10 mouse cellular contexts compared by ENCODE assay signal in genomic region chr12:107969841-107970371, GRCm38 (mm10). TPM values are rescaled to one million over a fixed set of nuclear protein-coding genes. Genes with fewer than 3 reads are reported as not detected.
DNase-seq lines count a peak whose midpoint lies in the region; ATAC-seq and TF ChIP-seq lines count a peak whose summit lies in the region.
"Had no signal": no experiment of that assay in that cellular context is flagged by ENCODE, and none has a peak within 500 bp of the region (broad histone marks: within the 10 kb centered on the region; RNA-seq: fewer than 3 reads in every experiment).

No protein-coding gene starts in this region.

- peaks cover 13% of the 10 kb centered on the region for H3K4me1 ChIP-seq in testis, adult 2 months (ENCODE audit: control insufficient read depth, insufficient read depth, low read length)
- H3K4me1 ChIP-seq in hindbrain, embryonic 10.5 days (replicated peaks) = peaks cover 71% of the 10 kb centered on the region
- peaks cover 95% of the 10 kb centered on the region for H3K4me1 ChIP-seq in limb, embryonic 10.5 days

- peak overlapping the region; percentile 30; the same call in 1 of the 2 replicates for H3K4me3 ChIP-seq in testis, adult 2 months (ENCODE audit: control insufficient read depth, low read depth, low read length)
- no peak overlapping the region for H3K4me3 ChIP-seq in hindbrain, embryonic 10.5 days
- no peak overlapping the region for H3K4me3 ChIP-seq in limb, embryonic 10.5 days

- TF ChIP-seq POLR2A in testis, adult 2 months (IDR thresholded peaks at IDR 0.05; ENCODE audit: control insufficient read depth, low read depth, low read length) = no peak

- H3K36me3 ChIP-seq in testis, adult 2 months (ENCODE audit: control insufficient read depth, insufficient read depth, low read length) = no peaks in the 10 kb centered on the region
- no peaks in the 10 kb centered on the region; the same call in 1 of the 2 replicates for H3K36me3 ChIP-seq in hindbrain, embryonic 10.5 days
- 0 out of 2 replicates have a peak, but pooled peaks cover 12% of the 10 kb centered on the region for H3K36me3 ChIP-seq in limb, embryonic 10.5 days

- no peak for DNase-seq in testis, postnatal 10 days (ENCODE audit: low spot score)
- DNase-seq in hindbrain, embryonic 10.5 days (ENCODE audit: low spot score) = no peak
- peak; percentile 47 for DNase-seq in limb, embryonic 10.5 days (ENCODE audit: low spot score)
- DNase-seq in testis, postnatal 14 days (ENCODE audit: low spot score) = peak; percentile 30
- no peak for DNase-seq in thymus, postnatal 14 days
- DNase-seq in gastrocnemius, postnatal 10 days = no peak
- DNase-seq: kidney, adult 9 months had no signal

- no peaks in the 10 kb centered on the region for H3K27me3 ChIP-seq in testis, adult 2 months (ENCODE audit: control insufficient read depth, insufficient read depth, low read length)
- H3K27me3 ChIP-seq in hindbrain, embryonic 10.5 days (ENCODE audit: insufficient read depth, poor library complexity, severe bottlenecking) = peaks cover 20% of the 10 kb centered on the region
- peaks cover 4% of the 10 kb centered on the region; the same call in 1 of the 2 replicates for H3K27me3 ChIP-seq in limb, embryonic 10.5 days (ENCODE audit: low read depth, poor library complexity, severe bottlenecking)

- H3K27ac ChIP-seq in testis, adult 2 months (ENCODE audit: control insufficient read depth, insufficient read depth, low read depth, low read length) = no peak overlapping the region
- peak overlapping the region; percentile 1; the same call in 1 of the 2 replicates for H3K27ac ChIP-seq in hindbrain, embryonic 10.5 days
- no peak overlapping the region for H3K27ac ChIP-seq in limb, embryonic 10.5 days

- no peak for ATAC-seq in erythroid progenitor cell, adult 5-6 weeks (replicated peaks; ENCODE audit: low FRiP score, poor library complexity, severe bottlenecking)
- ATAC-seq: Patski had no signal

- H3K9me3 ChIP-seq in hindbrain, embryonic 10.5 days = peaks cover 3% of the 10 kb centered on the region; the same call in 1 of the 2 replicates
- no peaks in the 10 kb centered on the region for H3K9me3 ChIP-seq in limb, embryonic 10.5 days (replicated peaks)

- 42% methylated on average over 18 of the region's 18 CpGs for WGBS in hindbrain, embryonic 10.5 days
- 42% methylated on average over 18 of the region's 18 CpGs for WGBS in limb, embryonic 10.5 days

- TF ChIP-seq CTCF in testis, adult 2 months (IDR thresholded peaks at IDR 0.05; ENCODE audit: control insufficient read depth, insufficient read depth, insufficient replicate concordance, low read depth, low read length) = no peak

RNA-seq across cellular contexts. Expression of gene Bcl11b, which starts 33.5 kb away (rescaled TPM):
- polyA plus RNA-seq in testis, adult 2 months (2012; rRNA removed) = 0.11 and 0.17 TPM in 2 replicates
- 3.0 and 3.3 TPM in 2 replicates for polyA plus RNA-seq in hindbrain, embryonic 10.5 days (2016; fragmentation: Nextera tagmentation; extraction: Ambion mirVana)
- 5.4 and 7.8 TPM in 2 replicates for polyA plus RNA-seq in limb, embryonic 10.5 days (2016; fragmentation: Nextera tagmentation; extraction: Ambion mirVana)
- under 1 TPM; 0.21 to 0.27 TPM for total RNA-seq in gastrocnemius, postnatal 10 days (2021)
- 0.72 and 1.3 TPM in 2 replicates for total RNA-seq in erythroid progenitor cell, adult 5-6 weeks (2015; ENCODE audit: low replicate concordance)
- 0.38 and 1.3 TPM in 2 replicates for total RNA-seq in erythroid progenitor cell, adult 5-6 weeks (2017; ENCODE audit: low replicate concordance)

Comparison
In these comparisons a context has a peak if more than half of its experiments do, and no peak if none do; other contexts are left out.
1. DNase-seq: peak in limb, embryonic 10.5 days (single experiment) and testis, postnatal 14 days (single experiment); none in testis, postnatal 10 days (single experiment), hindbrain, embryonic 10.5 days (single experiment), thymus, postnatal 14 days (single experiment) and gastrocnemius, postnatal 10 days (single experiment).